Mouse (Mus musculus): ENCODE data around the gene Mob3b.

Gene Mob3b

GRCm38 (mm10) chr4:35156751-35157611, at the start of gene Mob3b:
Gene Mob3b, minus strand, starts transcription at chr4:35157484.
- DNase-seq (ENCODE audit: low spot score): peak; percentile 47

GRCm38 (mm10) chr4:35204659-35205058, 47.4 kb upstream of the Mob3b start:
- DNase-seq (ENCODE audit: low spot score): no peak

- no peak for DNase-seq (ENCODE audit: low spot score)
Observed at GRCm38 (mm10) chr4:35203724-35204123, 46.4 kb upstream of the Mob3b start.

- DNase-seq (ENCODE audit: low spot score): no peak
Observed at GRCm38 (mm10) chr4:35201700-35202099, 44.4 kb upstream of the Mob3b start.

GRCm38 (mm10) chr4:35192725-35193124, 35.4 kb upstream of the Mob3b start:
- no peak for DNase-seq (ENCODE audit: low spot score)

GRCm38 (mm10) chr4:35189794-35190193, 32.5 kb upstream of the Mob3b start:
- no peak for DNase-seq (ENCODE audit: low spot score)

- DNase-seq (ENCODE audit: low spot score): no peak
Observed at GRCm38 (mm10) chr4:35187617-35188326, 30.5 kb upstream of the Mob3b start.

- no peak for DNase-seq (ENCODE audit: low spot score)
Observed at GRCm38 (mm10) chr4:35177926-35178645, 20.8 kb upstream of the Mob3b start.

GRCm38 (mm10) chr4:35175566-35175965, 18.3 kb upstream of the Mob3b start:
- DNase-seq (ENCODE audit: low spot score): no peak

GRCm38 (mm10) chr4:35173551-35173950, 16.3 kb upstream of the Mob3b start:
- no peak for DNase-seq (ENCODE audit: low spot score)

GRCm38 (mm10) chr4:35172471-35172870, 15.2 kb upstream of the Mob3b start:
- DNase-seq (ENCODE audit: low spot score): no peak

GRCm38 (mm10) chr4:35169571-35170125, 12.4 kb upstream of the Mob3b start:
- DNase-seq (ENCODE audit: low spot score): no peak

- no peak for DNase-seq (ENCODE audit: low spot score)
Observed at GRCm38 (mm10) chr4:35167855-35168254, 10.6 kb upstream of the Mob3b start.

GRCm38 (mm10) chr4:35165947-35166346, 8.7 kb upstream of the Mob3b start:
- no peak for DNase-seq (ENCODE audit: low spot score)

- no peak for DNase-seq (ENCODE audit: low spot score)
Observed at GRCm38 (mm10) chr4:35165275-35165674, 8.0 kb upstream of the Mob3b start.

- no peak for DNase-seq (ENCODE audit: low spot score)
Observed at GRCm38 (mm10) chr4:35157815-35158214, 531 bp upstream of the Mob3b start.

GRCm38 (mm10) chr4:35156149-35156611, 1.1 kb downstream of the Mob3b start:
- no peak for DNase-seq (ENCODE audit: low spot score)

GRCm38 (mm10) chr4:35155132-35155922, 2.0 kb downstream of the Mob3b start:
- DNase-seq (ENCODE audit: low spot score): no peak

GRCm38 (mm10) chr4:35154051-35154450, 3.2 kb downstream of the Mob3b start:
- DNase-seq (ENCODE audit: low spot score): no peak

- DNase-seq (ENCODE audit: low spot score): no peak
Observed at GRCm38 (mm10) chr4:35151756-35152155, 5.5 kb downstream of the Mob3b start, which contains the start of gene Ifnk. Gene Ifnk, plus strand, starts transcription at chr4:35152056.

GRCm38 (mm10) chr4:35150706-35151105, 6.6 kb downstream of the Mob3b start:
- no peak for DNase-seq (ENCODE audit: low spot score)

Data from left cerebral cortex, adult 11 months (tissue).